ENCODE assay signal across 24 mouse cellular contexts in the genomic region with DNA sequence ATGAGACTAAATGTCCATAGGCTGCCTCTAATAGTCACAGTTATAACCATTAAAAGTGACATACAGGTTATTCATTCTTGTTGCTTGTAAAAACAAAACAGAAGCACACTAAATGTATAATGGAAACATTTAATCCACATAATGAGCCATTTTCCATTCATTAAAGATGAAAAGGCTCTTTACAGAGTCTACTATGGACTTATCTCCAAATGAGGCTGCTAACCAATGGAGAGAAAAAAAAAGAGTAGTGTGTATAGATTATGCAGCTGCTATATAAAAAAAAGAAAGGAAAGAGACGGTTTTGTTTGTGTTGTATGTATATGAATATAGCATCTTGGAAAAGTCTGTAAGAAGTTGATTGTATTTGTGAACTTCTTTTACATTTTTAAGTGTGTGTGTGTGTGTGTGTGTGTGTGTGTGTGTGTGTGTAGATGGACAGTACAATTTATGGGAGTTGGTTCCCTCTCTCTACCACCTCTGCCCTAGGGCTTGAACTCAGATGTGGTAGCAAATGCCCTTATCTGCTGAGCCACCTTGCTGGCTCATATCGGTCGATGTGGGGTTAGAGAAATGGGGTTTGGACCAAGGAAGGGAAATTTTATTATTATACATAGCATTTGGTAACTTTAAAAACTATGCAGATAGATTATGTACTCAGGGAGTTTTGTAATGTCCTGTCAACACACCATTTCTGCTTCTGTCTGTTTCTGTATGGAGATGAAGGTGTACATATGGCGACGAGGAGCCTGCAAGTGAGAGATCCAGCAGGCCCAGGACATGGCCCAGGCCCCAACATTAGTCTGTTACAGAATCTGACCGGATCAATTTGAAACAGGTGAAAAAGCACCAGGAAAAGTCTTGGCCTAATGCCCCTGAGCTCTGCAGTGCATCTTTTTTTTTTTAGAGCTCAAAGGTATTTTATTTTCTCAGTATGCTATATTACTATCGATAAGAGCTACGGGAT. TPM values are rescaled to one million over a fixed set of nuclear protein-coding genes. Genes with fewer than 3 reads are reported as not detected.
A peak's percentile ranks its signal among the peaks of the same experiment; 100 is the strongest.
DNase-seq lines count a peak whose midpoint lies in the region; ATAC-seq and TF ChIP-seq lines count a peak whose summit lies in the region.
"Had no signal": no experiment of that assay in that cellular context is flagged by ENCODE, and none has a peak within 500 bp of the region (broad histone marks: within the 10 kb centered on the region; RNA-seq: fewer than 3 reads in every experiment).

No protein-coding gene starts in this region.

- H3K9me3 ChIP-seq in MEL (replicated peaks; ENCODE audit: insufficient read depth, low read length): no peaks in the 10 kb centered on the region
- H3K9me3 ChIP-seq in liver, embryonic 11.5 days (ENCODE audit: control insufficient read depth, low read length): no peaks in the 10 kb centered on the region
- no peaks in the 10 kb centered on the region for H3K9me3 ChIP-seq in hindbrain, embryonic 10.5 days
- H3K9me3 ChIP-seq: forebrain, embryonic 13.5 days; limb, embryonic 15.5 days had no signal

- TF ChIP-seq CTCF in MEL (IDR thresholded peaks at IDR 0.05 in 2 of 3, conservative IDR thresholded peaks at IDR 0.05 in 1 of 3; ENCODE audit: control insufficient read depth in 1 of 3, insufficient read depth in 1 of 3, low read depth in 2 of 3, low read length in 3 of 3, poor library complexity in 1 of 3, severe bottlenecking in 1 of 3): no peak

- H3K27ac ChIP-seq in MEL (ENCODE audit: control insufficient read depth, low read depth, low read length): no peak overlapping the region
- H3K27ac ChIP-seq in liver, embryonic 11.5 days (ENCODE audit: low read depth, low read length): no peak overlapping the region
- H3K27ac ChIP-seq in hindbrain, embryonic 10.5 days: no peak overlapping the region
- H3K27ac ChIP-seq: forebrain, embryonic 13.5 days; limb, embryonic 15.5 days had no signal

- H3K4me3 ChIP-seq in MEL (ENCODE audit: control insufficient read depth in 1 of 2, insufficient read depth in 1 of 2, low read depth in 2 of 2, low read length in 2 of 2): no peak overlapping the region
- no peak overlapping the region for H3K4me3 ChIP-seq in liver, embryonic 11.5 days (ENCODE audit: low read depth, low read length)
- H3K4me3 ChIP-seq in hindbrain, embryonic 10.5 days: no peak overlapping the region
- H3K4me3 ChIP-seq: forebrain, embryonic 13.5 days; limb, embryonic 15.5 days had no signal

- WGBS in liver, embryonic 11.5 days: 72% methylated on average over 8 of the region's 8 CpGs
- WGBS in hindbrain, embryonic 10.5 days: 92% methylated on average over 8 of the region's 8 CpGs

- no peaks in the 10 kb centered on the region for H3K4me1 ChIP-seq in MEL (ENCODE audit: control insufficient read depth in 1 of 2, insufficient read depth in 2 of 2, low read length in 2 of 2)
- no peaks in the 10 kb centered on the region for H3K4me1 ChIP-seq in liver, embryonic 11.5 days (replicated peaks; ENCODE audit: control insufficient read depth, insufficient read depth, low read length)
- H3K4me1 ChIP-seq in hindbrain, embryonic 10.5 days (replicated peaks): 0 out of 2 replicates have a peak, but pooled peaks cover 2% of the 10 kb centered on the region
- H3K4me1 ChIP-seq: forebrain, embryonic 13.5 days; limb, embryonic 15.5 days had no signal

- ATAC-seq in liver, embryonic 11.5 days (replicated peaks; ENCODE audit: low FRiP score): peak; percentile 96
- peak; percentile 75 for ATAC-seq in megakaryocyte progenitor cell, adult 5-6 weeks (replicated peaks; ENCODE audit: poor library complexity)
- ATAC-seq: forebrain, embryonic 13.5 days had no signal

- H3K36me3 ChIP-seq in MEL (ENCODE audit: control insufficient read depth in 1 of 2, insufficient read depth in 2 of 2, low read length in 2 of 2): no peaks in the 10 kb centered on the region
- no peaks in the 10 kb centered on the region for H3K36me3 ChIP-seq in liver, embryonic 11.5 days (ENCODE audit: control insufficient read depth, insufficient read depth, low read length)
- H3K36me3 ChIP-seq in hindbrain, embryonic 10.5 days: no peaks in the 10 kb centered on the region
- H3K36me3 ChIP-seq: limb, embryonic 15.5 days had no signal

- H3K9ac ChIP-seq in MEL (ENCODE audit: control insufficient read depth, low read depth, low read length, poor library complexity, severe bottlenecking): no peak overlapping the region
- no peak overlapping the region for H3K9ac ChIP-seq in liver, embryonic 11.5 days (ENCODE audit: low read depth, low read length)
- H3K9ac ChIP-seq: forebrain, embryonic 13.5 days; limb, embryonic 15.5 days had no signal

- H3K79me2 ChIP-seq in MEL (ENCODE audit: control insufficient read depth, insufficient read depth, low read length, poor library complexity): no peaks in the 10 kb centered on the region

- peak in 1 of 2 experiments; percentile 62; a peak in 2 of 4 replicates for TF ChIP-seq EP300 in MEL (IDR thresholded peaks at IDR 0.05; ENCODE audit: low read depth in 1 of 2, low read length in 2 of 2)

- no peak overlapping the region for H3K4me2 ChIP-seq in liver, embryonic 11.5 days
- H3K4me2 ChIP-seq: forebrain, embryonic 13.5 days; limb, embryonic 15.5 days; midbrain, embryonic 11.5 days had no signal

- H3K27me3 ChIP-seq in MEL (ENCODE audit: control insufficient read depth in 1 of 2, insufficient read depth in 2 of 2, low read length in 2 of 2): peaks cover 5% of the 10 kb centered on the region in 2 experiments
- no peaks in the 10 kb centered on the region for H3K27me3 ChIP-seq in liver, embryonic 11.5 days (replicated peaks; ENCODE audit: control insufficient read depth, insufficient read depth, low read length)
- H3K27me3 ChIP-seq in hindbrain, embryonic 10.5 days (ENCODE audit: insufficient read depth, poor library complexity, severe bottlenecking): no peaks in the 10 kb centered on the region
- H3K27me3 ChIP-seq: forebrain, embryonic 13.5 days; limb, embryonic 15.5 days had no signal

- no peak for TF ChIP-seq POLR2A in MEL (IDR thresholded peaks at IDR 0.05; ENCODE audit: control insufficient read depth in 1 of 2, insufficient read depth in 1 of 2, low read depth in 1 of 2, low read length in 2 of 2, poor library complexity in 1 of 2)

- no peak for TF ChIP-seq RAD21 in MEL (IDR thresholded peaks at IDR 0.05; ENCODE audit: low read depth, low read length)

- peak; percentile 50 for DNase-seq in MEL (ENCODE audit: low read depth, low spot score)
- peak; percentile 70 for DNase-seq in c-Kit-positive CD71-positive TER-119-negative erythroid progenitor cells, embryonic 14.5 days (ENCODE audit: low read depth)
- no peak for DNase-seq in liver, embryonic 11.5 days (ENCODE audit: low spot score)
- DNase-seq in testis, postnatal 10 days (ENCODE audit: low spot score): no peak
- DNase-seq in hindbrain, embryonic 10.5 days (ENCODE audit: low spot score): no peak
- no peak for DNase-seq in neural tube, embryonic 10.5 days (ENCODE audit: extremely low spot score, low spot score)
- DNase-seq: adrenal gland, postnatal 14 days; cerebellum, postnatal 10 days; embryo, embryonic 11 days; kidney, adult 9 months; kidney, postnatal 36 days; lung, postnatal 10 days; thymus, adult 18-20 months had no signal

TF ChIP-seq in MEL, 35 proteins besides CTCF, POLR2A, EP300 and RAD21:
- TF ChIP-seq E2F4 (IDR thresholded peaks at IDR 0.05; ENCODE audit: borderline replicate concordance, low read depth, low read length): no peak
- no peak for TF ChIP-seq MAFK (IDR thresholded peaks at IDR 0.05; ENCODE audit: borderline replicate concordance, low read depth, low read length)
- peak; percentile 42; the same call in 1 of the 2 replicates for TF ChIP-seq TAL1 (IDR thresholded peaks at IDR 0.05; ENCODE audit: low read length)
- peak; percentile 39; the same call in 1 of the 2 replicates for TF ChIP-seq GATA1 (IDR thresholded peaks at IDR 0.05; ENCODE audit: low read depth, low read length)
- TF ChIP-seq TCF12 (IDR thresholded peaks at IDR 0.05; ENCODE audit: low read depth, low read length): peak; percentile 62; the same call in 1 of the 2 replicates
- no peak for TF ChIP-seq ETS1 (IDR thresholded peaks at IDR 0.05; ENCODE audit: low read depth, low read length)
TF ChIP-seq in MEL: peak in this region for 3.

RNA-seq across cellular contexts. Expression of a gene that starts 11.2 kb away (rescaled TPM):
- not detected in 2 replicates for total RNA-seq in MEL (2012; rRNA removed)
- polyA plus RNA-seq in MEL (2012; ENCODE audit: insufficient read depth in 1 of 2, insufficient read length in 2 of 2, low read depth in 1 of 2, low replicate concordance in 2 of 2, missing spikeins in 1 of 2): not detected
- polyA plus RNA-seq in liver, embryonic 11.5 days (2014; fragmentation: Nextera tagmentation; extraction: Ambion mirVana): 0.05 and 0.14 TPM in 2 replicates
- total RNA-seq in megakaryocyte progenitor cell, adult 5-6 weeks (2015): 0.91 TPM in 1 of 2 replicates, not detected in the other
- 0.46 and 0.95 TPM in 2 replicates for total RNA-seq in megakaryocyte progenitor cell, adult 5-6 weeks (2017)
- polyA plus RNA-seq in hindbrain, embryonic 10.5 days (2016; fragmentation: Nextera tagmentation; extraction: Ambion mirVana): not detected in 2 replicates
- polyA plus RNA-seq: forebrain, embryonic 13.5 days; heart, embryonic 14.5 days; hindbrain, embryonic 11.5 days; midbrain, embryonic 11.5 days had no signal

RNA-seq across cellular contexts. Expression of a gene that starts 18.3 kb away (rescaled TPM):
- total RNA-seq in MEL (2012; rRNA removed): not detected in 2 replicates
- polyA plus RNA-seq in MEL (2012; ENCODE audit: insufficient read depth in 1 of 2, insufficient read length in 2 of 2, low read depth in 1 of 2, low replicate concordance in 2 of 2, missing spikeins in 1 of 2): not detected
- polyA plus RNA-seq in liver, embryonic 11.5 days (2014; fragmentation: Nextera tagmentation; extraction: Ambion mirVana): not detected in 2 replicates
- total RNA-seq in megakaryocyte progenitor cell, adult 5-6 weeks (2015): not detected in 2 replicates
- not detected in 2 replicates for total RNA-seq in megakaryocyte progenitor cell, adult 5-6 weeks (2017)
- not detected in 2 replicates for polyA plus RNA-seq in hindbrain, embryonic 10.5 days (2016; fragmentation: Nextera tagmentation; extraction: Ambion mirVana)
- total RNA-seq: adrenal gland, postnatal 14 days; gastrocnemius, postnatal 4 days; layer of hippocampus, postnatal 25 days; left cerebral cortex, postnatal 14 days; neutrophil, adult 5-6 weeks had no signal
- polyA plus RNA-seq: forebrain, embryonic 13.5 days; heart, embryonic 14.5 days; hindbrain, embryonic 11.5 days; intestine, embryonic 14.5 days; limb, embryonic 15.5 days; midbrain, embryonic 11.5 days had no signal

RNA-seq across cellular contexts. Expression of a gene that starts 58.6 kb away (rescaled TPM):
- total RNA-seq in MEL (2012; rRNA removed): 50.6 and 57.8 TPM in 2 replicates
- polyA plus RNA-seq in MEL (2012; ENCODE audit: insufficient read depth in 1 of 2, insufficient read length in 2 of 2, low read depth in 1 of 2, low replicate concordance in 2 of 2, missing spikeins in 1 of 2): 10 to 100 TPM in 1 of 2 experiments, not detected in 1; 56.5 TPM
- polyA plus RNA-seq in liver, embryonic 11.5 days (2014; fragmentation: Nextera tagmentation; extraction: Ambion mirVana): 89.0 and 94.6 TPM in 2 replicates
- 63.6 and 72.4 TPM in 2 replicates for total RNA-seq in megakaryocyte progenitor cell, adult 5-6 weeks (2015)
- total RNA-seq in megakaryocyte progenitor cell, adult 5-6 weeks (2017): 16.2 and 27.1 TPM in 2 replicates
- polyA plus RNA-seq in hindbrain, embryonic 10.5 days (2016; fragmentation: Nextera tagmentation; extraction: Ambion mirVana): 92.6 and 97.7 TPM in 2 replicates

Comparison
In these comparisons a context has a peak if more than half of its experiments do, and no peak if none do; other contexts are left out.
1. DNase-seq: peak in MEL (single experiment) and c-Kit-positive CD71-positive TER-119-negative erythroid progenitor cells, embryonic 14.5 days (single experiment); none in liver, embryonic 11.5 days (single experiment), testis, postnatal 10 days (single experiment), hindbrain, embryonic 10.5 days (single experiment) and neural tube, embryonic 10.5 days (single experiment).